Mouse (Mus musculus) heart, postnatal 25 days (tissue): ENCODE data around the gene Ccnt1. TPM values are rescaled to one million over a fixed set of nuclear protein-coding genes. Genes with fewer than 3 reads are reported as not detected.
"Not testable (repeated sequence)": the region's sequence is repeated elsewhere in the genome, so short reads cannot be mapped to it uniquely, and the experiment has no call there.

Source experiments
- DNase-seq: peaks from one replicate; pipeline ENCODE4 v3.0.0; 2022; ENCODE audit warnings: low spot score
- intact Hi-C: fragments of 180-260 bp; cut with DNase I; formaldehyde crosslinking; loops from one replicate; pipeline ENCODE4 v1.15.1; 2025
- microRNA-seq: library from miRNA; unstranded; fragments of <30 nt; microRNA quantifications from one replicate; pipeline ENCODE4 v1.2.0, GENCODE M21; 2022
- total RNA-seq, 2 experiments: library from RNA; stranded (reverse); gene quantifications; 2 replicates each; pipeline ENCODE4 v1.2.3; 2021

Gene Ccnt1
- total RNA-seq, 2 experiments from 2014 or later, result 31.0 to 31.9 TPM

DNA sequence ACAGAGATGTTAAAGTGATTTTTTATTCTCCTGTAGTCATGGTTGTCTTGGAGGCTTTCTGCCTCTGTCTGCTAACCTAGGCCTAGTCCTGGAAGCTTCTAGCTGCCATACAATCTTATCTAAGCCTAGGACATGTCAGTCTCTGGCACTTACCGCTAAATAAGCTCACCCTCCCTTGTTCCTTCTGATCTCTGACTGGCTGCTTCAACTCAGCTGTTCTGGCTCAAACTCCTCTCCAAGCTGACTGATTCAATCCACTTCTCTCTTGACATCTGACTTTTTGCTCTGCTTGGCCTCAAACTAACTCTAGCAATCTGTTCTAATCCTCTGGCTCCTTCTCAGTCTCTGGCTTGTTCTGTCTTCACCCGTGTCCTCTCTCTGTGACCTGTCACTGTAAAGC, 55.9 kb downstream of the Ccnt1 start:
- intact Hi-C loops, DNase-seq: not testable (repeated sequence)

DNA sequence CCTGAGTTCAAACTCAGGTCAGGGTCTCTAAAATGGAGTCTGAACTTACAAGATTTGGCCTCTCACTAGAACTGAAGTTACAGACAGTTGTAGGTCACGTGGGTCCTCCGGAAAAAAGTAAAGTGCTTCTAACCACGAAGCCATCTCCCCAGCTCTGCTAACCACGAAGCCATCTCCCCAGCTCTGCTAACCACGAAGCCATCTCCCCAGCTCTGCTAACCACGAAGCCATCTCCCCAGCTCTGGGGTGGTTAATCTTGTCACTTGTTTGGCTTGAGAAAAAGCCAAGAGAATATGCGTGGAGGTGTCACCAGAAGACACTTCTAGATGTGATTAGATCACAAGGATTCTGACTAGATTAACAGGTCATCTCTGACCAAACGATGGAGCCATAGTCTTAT, 56.6 kb downstream of the Ccnt1 start:
- intact Hi-C loops, result no loop called here
- DNase-seq, result no peak

GRCm38 (mm10) chr15:98513676-98514075, 57.0 kb downstream of the Ccnt1 start:
- intact Hi-C loops, DNase-seq: not testable (repeated sequence)

DNA sequence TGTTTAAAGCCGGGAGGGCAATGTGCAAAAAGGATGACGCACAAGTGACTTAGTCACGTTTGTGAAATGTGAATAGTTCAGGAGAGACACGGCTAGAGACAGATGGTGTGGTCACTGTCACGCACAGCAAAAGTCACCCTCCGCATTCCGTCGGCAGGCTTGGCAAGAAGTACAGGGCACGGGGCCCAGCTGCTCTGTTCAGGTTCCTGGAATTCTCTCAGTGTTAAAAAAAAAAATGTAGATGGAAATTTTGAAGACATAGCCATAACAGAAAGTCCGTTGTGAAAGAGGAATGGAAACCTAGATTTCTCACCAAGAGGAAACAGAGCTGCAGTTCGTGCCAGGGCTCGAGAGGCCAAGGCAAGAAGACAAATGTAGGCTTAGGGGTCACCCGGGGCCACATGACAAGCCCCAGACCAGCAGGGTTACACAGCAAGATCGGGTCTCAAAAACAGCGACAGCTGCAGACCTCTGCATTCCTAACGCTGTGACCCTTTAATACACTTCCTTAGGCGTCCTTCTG, 57.9 kb downstream of the Ccnt1 start:
- intact Hi-C loops, result no loop called here
- peak; percentile 53 for DNase-seq

- intact Hi-C loops, result no loop called here
- DNase-seq, result no peak
Observed at GRCm38 (mm10) chr15:98512232-98512631, 58.5 kb downstream of the Ccnt1 start.

- DNase-seq, result peak; percentile 19
- intact Hi-C loops, result loop anchor here (2.0 kb wide), 1 partner anchor 103 kb away; no protein-coding TSS in a partner anchor
Observed at GRCm38 (mm10) chr15:98511386-98511928, 59.3 kb downstream of the Ccnt1 start.

DNA sequence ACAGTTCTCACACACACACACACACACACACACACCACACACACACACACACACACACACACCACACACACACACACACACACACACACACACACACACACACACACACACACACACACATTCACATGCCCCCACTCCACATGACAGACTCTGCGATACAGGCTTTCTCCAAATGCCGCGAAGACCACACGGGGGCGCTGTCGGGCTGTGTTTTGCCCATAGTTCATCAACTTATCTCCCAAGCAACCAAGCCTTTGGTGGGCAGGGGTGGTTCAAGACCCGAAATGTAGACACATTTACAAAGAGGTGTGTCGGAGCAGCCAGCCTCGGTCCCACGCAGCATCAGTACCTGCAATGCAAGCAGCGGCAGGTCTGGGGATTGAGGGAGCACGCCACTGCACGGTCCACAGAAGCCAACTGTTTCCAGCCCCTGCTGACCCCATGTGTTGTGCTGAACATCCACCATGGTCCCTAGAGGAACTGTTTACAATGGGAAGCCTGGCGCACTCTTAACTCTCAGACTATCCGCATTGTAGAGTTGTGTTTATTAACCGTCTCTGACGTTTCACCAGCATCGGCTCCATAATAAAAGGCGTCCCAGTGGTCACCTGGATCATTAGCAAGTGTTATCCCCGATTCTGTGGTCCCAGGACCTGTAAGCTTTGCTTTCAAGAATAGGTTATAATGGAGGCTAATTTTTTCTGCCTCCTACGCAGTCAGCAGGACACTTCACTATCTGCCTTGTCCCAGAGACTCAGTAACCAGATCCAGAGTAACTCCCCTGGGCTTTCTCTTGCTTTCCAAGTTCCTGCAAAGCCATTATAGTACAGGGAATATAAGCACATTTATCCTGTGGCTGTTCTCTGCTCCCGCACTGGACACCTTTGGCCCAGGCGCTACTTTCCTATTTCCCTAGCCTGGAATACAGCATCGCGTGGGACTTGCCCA, 60.0 kb downstream of the Ccnt1 start:
- peak; percentile 35 for DNase-seq
- intact Hi-C loops, result loop anchor here (2.0 kb wide), 1 partner anchor 104 kb away; no protein-coding TSS in a partner anchor

GRCm38 (mm10) chr15:98509387-98509786, 61.3 kb downstream of the Ccnt1 start:
- no peak for DNase-seq
- intact Hi-C loops, result no loop called here

- intact Hi-C loops, result no loop called here
- DNase-seq, result no peak
Observed at GRCm38 (mm10) chr15:98507321-98507720, 63.4 kb downstream of the Ccnt1 start.

DNA sequence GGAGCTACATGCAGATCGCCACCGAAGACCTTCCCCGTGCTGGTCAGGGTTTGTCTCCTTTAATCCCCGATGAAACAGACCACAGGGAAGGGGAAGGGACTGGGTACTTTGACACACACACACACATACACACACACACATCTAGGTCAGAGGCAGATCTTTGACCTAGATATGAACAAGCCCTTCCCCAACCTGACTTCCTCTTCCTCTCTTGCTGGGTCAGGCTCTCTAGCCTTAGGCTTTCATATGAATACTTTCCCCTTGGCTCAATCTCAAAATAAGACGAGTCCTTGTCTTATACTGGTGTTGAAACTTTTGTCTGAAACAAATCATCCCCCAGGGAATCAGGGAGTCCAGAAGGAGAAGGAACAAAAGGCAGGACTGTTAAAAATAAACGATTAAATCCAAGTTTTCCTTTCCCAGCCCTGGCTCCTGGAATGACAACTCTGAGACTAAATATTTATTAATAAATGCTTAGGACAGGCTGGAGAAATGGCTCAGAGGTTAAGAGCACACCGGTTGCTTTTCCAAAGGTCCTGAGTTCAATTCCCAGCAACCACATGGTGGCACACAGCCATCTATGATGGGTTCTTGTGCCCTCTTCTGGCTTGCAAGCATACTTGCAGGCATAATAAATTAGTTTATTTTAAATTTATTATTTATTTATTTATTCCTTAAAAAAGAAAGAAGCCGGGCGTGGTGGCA, 64.3 kb downstream of the Ccnt1 start:
- no peak for DNase-seq
- intact Hi-C loops, result no loop called here

GRCm38 (mm10) chr15:98504514-98504913, 66.2 kb downstream of the Ccnt1 start:
- DNase-seq, result peak; percentile 26
- intact Hi-C loops, result no loop called here

GRCm38 (mm10) chr15:98503317-98503716, 67.4 kb downstream of the Ccnt1 start:
- intact Hi-C loops, result no loop called here
- DNase-seq, result no peak

- intact Hi-C loops, result no loop called here
Observed at GRCm38 (mm10) chr15:98497631-98498030, 73.1 kb downstream of the Ccnt1 start.

GRCm38 (mm10) chr15:98492102-98492501, 78.6 kb downstream of the Ccnt1 start, which contains the start of gene Olfr279:
Gene Olfr279, plus strand, starts transcription at chr15:98492402.
- intact Hi-C loops, result no loop called here

More at GRCm38 (mm10) chr15:98497631-98498030, 73.1 kb downstream of the Ccnt1 start:
- no peak for DNase-seq

DNA sequence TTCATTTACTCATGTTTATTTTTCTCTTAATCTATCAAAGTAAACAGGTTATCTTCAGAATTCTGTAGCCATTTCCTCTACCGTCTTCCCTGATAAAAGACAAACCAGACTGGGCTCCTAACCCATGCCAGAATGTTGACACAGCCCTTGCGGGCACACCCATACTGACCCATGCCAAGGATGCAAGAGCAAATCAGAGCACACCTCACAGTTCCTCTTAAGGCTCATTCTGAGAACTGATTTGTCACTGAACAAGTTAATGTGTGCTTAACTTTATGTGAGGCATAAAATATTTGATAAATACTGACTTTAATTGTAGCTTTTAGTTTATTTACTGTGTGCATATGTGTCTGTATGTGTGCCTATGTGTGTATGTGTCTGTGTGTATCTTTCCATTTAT, 79.4 kb downstream of the Ccnt1 start:
- DNase-seq, result no peak
- intact Hi-C loops, result no loop called here

More at GRCm38 (mm10) chr15:98492102-98492501, 78.6 kb downstream of the Ccnt1 start, which contains the start of gene Olfr279:
- no peak for DNase-seq

Small RNA genes lying within 50 kb of the gene (microRNA-seq; reads per million reads assigned to microRNA genes)
- gene Mir1291, result not detected

Other genes with a start within 250 kb of the Ccnt1 start
- not detected for gene Olfr284, start 229.9 kb downstream of the Ccnt1 start, total RNA-seq
- gene Olfr283, start 190.0 kb downstream of the Ccnt1 start, total RNA-seq, result not detected
- not detected for gene Olfr282, start 139.7 kb downstream of the Ccnt1 start, total RNA-seq
- not detected for gene Olfr281, start 118.3 kb downstream of the Ccnt1 start, total RNA-seq
- not detected for gene OR5BS1P, start 101.0 kb downstream of the Ccnt1 start, total RNA-seq
- not detected for gene Lalba, start 88.2 kb downstream of the Ccnt1 start, total RNA-seq
- not detected for gene Olfr279, start 78.5 kb downstream of the Ccnt1 start, total RNA-seq
- 10 to 100 TPM; 74.0 to 75.6 TPM for gene Kansl2, start 36.7 kb downstream of the Ccnt1 start, total RNA-seq
- gene 4930415O20Rik, start 81 bp upstream of the Ccnt1 start, total RNA-seq, result 1 to 10 TPM in 1 of 2 experiments, under 1 TPM in 1; 0.68 to 1.0 TPM
- gene Adcy6, start 39.2 kb upstream of the Ccnt1 start, total RNA-seq, result 100 to 1,000 TPM; 188 to 238 TPM
- gene Cacnb3, start 59.9 kb upstream of the Ccnt1 start, total RNA-seq, result 1 to 10 TPM; 4.1 TPM
- 10 to 100 TPM; 43.5 to 52.8 TPM for gene Ddx23, start 92.0 kb upstream of the Ccnt1 start, total RNA-seq
- gene Rnd1, start 106.5 kb upstream of the Ccnt1 start, total RNA-seq, result 1 to 10 TPM; 1.3 to 1.5 TPM
- under 1 TPM in 1 of 2 experiments, not detected in 1; 0.18 TPM for gene Ccdc65, start 137.3 kb upstream of the Ccnt1 start, total RNA-seq
- gene Fkbp11, start 157.3 kb upstream of the Ccnt1 start, total RNA-seq, result 1 to 10 TPM; 4.7 to 7.2 TPM
- 10 to 100 TPM; 18.5 to 20.8 TPM for gene Arf3, start 192.3 kb upstream of the Ccnt1 start, total RNA-seq
- under 1 TPM; 0.34 to 0.57 TPM for gene Wnt10b, start 207.2 kb upstream of the Ccnt1 start, total RNA-seq
- not detected for gene Wnt1, start 218.9 kb upstream of the Ccnt1 start, total RNA-seq
- gene Ddn, start 238.6 kb upstream of the Ccnt1 start, total RNA-seq, result under 1 TPM; 0.21 to 0.59 TPM